Mouse (Mus musculus): ENCODE results near the gene Klk4. TPM values are rescaled to one million over a fixed set of nuclear protein-coding genes. Genes with fewer than 3 reads are reported as not detected.

Gene Klk4
- polyA plus RNA-seq, 1 experiment = not detected

GRCm38 (mm10) chr7:43873237-43873636 lies 7.7 kb upstream of the Klk4 start:
- TF ChIP-seq TAL1 (IDR thresholded peaks at IDR 0.05; ENCODE audit: low read length) = no peak
- no peak for TF ChIP-seq GATA1 (IDR thresholded peaks at IDR 0.05; ENCODE audit: low read length)
- Histone ChIP-seq H3K4me1 (ENCODE audit: control insufficient read depth) (no peaks in the 10 kb centered on the region), H3K36me3 (ENCODE audit: control insufficient read depth) (no peaks in the 10 kb centered on the region), H3K4me3 (replicated peaks) (no peak overlapping the region), H3K27me3 (ENCODE audit: control insufficient read depth) (no peaks in the 10 kb centered on the region), H3K9me3 (ENCODE audit: control insufficient read depth, low read length) (no peaks in the 10 kb centered on the region; the same call in 1 of the 2 replicates)

- H3K4me3 ChIP-seq (replicated peaks) = no peak overlapping the region
- H3K4me1 ChIP-seq (ENCODE audit: control insufficient read depth) = no peaks in the 10 kb centered on the region
- no peaks in the 10 kb centered on the region for H3K27me3 ChIP-seq (ENCODE audit: control insufficient read depth)
- TF ChIP-seq TAL1 (IDR thresholded peaks at IDR 0.05; ENCODE audit: low read length) (no peak), GATA1 (IDR thresholded peaks at IDR 0.05; ENCODE audit: low read length) (no peak)
- no peaks in the 10 kb centered on the region; the same call in 1 of the 2 replicates for H3K9me3 ChIP-seq (ENCODE audit: control insufficient read depth, low read length)
- H3K36me3 ChIP-seq (ENCODE audit: control insufficient read depth) = no peaks in the 10 kb centered on the region
Observed at GRCm38 (mm10) chr7:43873674-43874073, 7.3 kb upstream of the Klk4 start.

GRCm38 (mm10) chr7:43874868-43875375 lies 6.0 kb upstream of the Klk4 start:
- Histone ChIP-seq H3K4me3 (replicated peaks) (no peak overlapping the region), H3K36me3 (ENCODE audit: control insufficient read depth) (no peaks in the 10 kb centered on the region), H3K9me3 (ENCODE audit: control insufficient read depth, low read length) (no peaks in the 10 kb centered on the region; the same call in 1 of the 2 replicates), H3K27me3 (ENCODE audit: control insufficient read depth) (no peaks in the 10 kb centered on the region), H3K4me1 (ENCODE audit: control insufficient read depth) (no peaks in the 10 kb centered on the region)
- no peak for TF ChIP-seq TAL1 (IDR thresholded peaks at IDR 0.05; ENCODE audit: low read length)
- TF ChIP-seq GATA1 (IDR thresholded peaks at IDR 0.05; ENCODE audit: low read length) = no peak

GRCm38 (mm10) chr7:43876444-43876843 lies 4.5 kb upstream of the Klk4 start:
- Histone ChIP-seq H3K27me3 (ENCODE audit: control insufficient read depth) (no peaks in the 10 kb centered on the region), H3K4me3 (replicated peaks) (no peak overlapping the region), H3K4me1 (ENCODE audit: control insufficient read depth) (no peaks in the 10 kb centered on the region), H3K36me3 (ENCODE audit: control insufficient read depth) (no peaks in the 10 kb centered on the region), H3K9me3 (ENCODE audit: control insufficient read depth, low read length) (no peaks in the 10 kb centered on the region; the same call in 1 of the 2 replicates)
- TF ChIP-seq GATA1 (IDR thresholded peaks at IDR 0.05; ENCODE audit: low read length) (no peak), TAL1 (IDR thresholded peaks at IDR 0.05; ENCODE audit: low read length) (no peak)

- no peak for TF ChIP-seq GATA1 (IDR thresholded peaks at IDR 0.05; ENCODE audit: low read length)
- TF ChIP-seq TAL1 (IDR thresholded peaks at IDR 0.05; ENCODE audit: low read length) = no peak
- Histone ChIP-seq H3K4me3 (replicated peaks) (no peak overlapping the region), H3K9me3 (ENCODE audit: control insufficient read depth, low read length) (no peaks in the 10 kb centered on the region; the same call in 1 of the 2 replicates), H3K36me3 (ENCODE audit: control insufficient read depth) (no peaks in the 10 kb centered on the region), H3K27me3 (ENCODE audit: control insufficient read depth) (no peaks in the 10 kb centered on the region), H3K4me1 (ENCODE audit: control insufficient read depth) (no peaks in the 10 kb centered on the region)
Observed at GRCm38 (mm10) chr7:43878281-43878680, 2.7 kb upstream of the Klk4 start.

- no peaks in the 10 kb centered on the region for H3K9me3 ChIP-seq (ENCODE audit: control insufficient read depth, low read length)
- no peaks in the 10 kb centered on the region for H3K36me3 ChIP-seq (ENCODE audit: control insufficient read depth)
- no peaks in the 10 kb centered on the region for H3K27me3 ChIP-seq (ENCODE audit: control insufficient read depth)
- no peak for TF ChIP-seq TAL1 (IDR thresholded peaks at IDR 0.05; ENCODE audit: low read length)
- no peak for TF ChIP-seq GATA1 (IDR thresholded peaks at IDR 0.05; ENCODE audit: low read length)
- no peak overlapping the region for H3K4me3 ChIP-seq (replicated peaks)
- no peaks in the 10 kb centered on the region for H3K4me1 ChIP-seq (ENCODE audit: control insufficient read depth)
Observed at GRCm38 (mm10) chr7:43882346-43882745, 1.4 kb downstream of the Klk4 start.

GRCm38 (mm10) chr7:43882811-43883210 lies 1.9 kb downstream of the Klk4 start:
- Histone ChIP-seq H3K36me3 (ENCODE audit: control insufficient read depth) (no peaks in the 10 kb centered on the region), H3K27me3 (ENCODE audit: control insufficient read depth) (no peaks in the 10 kb centered on the region), H3K9me3 (ENCODE audit: control insufficient read depth, low read length) (no peaks in the 10 kb centered on the region), H3K4me1 (ENCODE audit: control insufficient read depth) (no peaks in the 10 kb centered on the region), H3K4me3 (replicated peaks) (no peak overlapping the region)
- no peak for TF ChIP-seq GATA1 (IDR thresholded peaks at IDR 0.05; ENCODE audit: low read length)
- no peak for TF ChIP-seq TAL1 (IDR thresholded peaks at IDR 0.05; ENCODE audit: low read length)

GRCm38 (mm10) chr7:43883547-43883946 lies 2.6 kb downstream of the Klk4 start:
- H3K4me3 ChIP-seq (replicated peaks) = no peak overlapping the region
- no peaks in the 10 kb centered on the region for H3K36me3 ChIP-seq (ENCODE audit: control insufficient read depth)
- no peaks in the 10 kb centered on the region for H3K9me3 ChIP-seq (ENCODE audit: control insufficient read depth, low read length)
- H3K4me1 ChIP-seq (ENCODE audit: control insufficient read depth) = no peaks in the 10 kb centered on the region
- TF ChIP-seq TAL1 (IDR thresholded peaks at IDR 0.05; ENCODE audit: low read length) = no peak
- TF ChIP-seq GATA1 (IDR thresholded peaks at IDR 0.05; ENCODE audit: low read length) = no peak
- no peaks in the 10 kb centered on the region for H3K27me3 ChIP-seq (ENCODE audit: control insufficient read depth)

- H3K4me1 ChIP-seq (ENCODE audit: control insufficient read depth) = no peaks in the 10 kb centered on the region
- TF ChIP-seq TAL1 (IDR thresholded peaks at IDR 0.05; ENCODE audit: low read length) (no peak), GATA1 (IDR thresholded peaks at IDR 0.05; ENCODE audit: low read length) (no peak)
- no peaks in the 10 kb centered on the region for H3K9me3 ChIP-seq (ENCODE audit: control insufficient read depth, low read length)
- H3K36me3 ChIP-seq (ENCODE audit: control insufficient read depth) = no peaks in the 10 kb centered on the region
- H3K27me3 ChIP-seq (ENCODE audit: control insufficient read depth) = no peaks in the 10 kb centered on the region
- no peak overlapping the region for H3K4me3 ChIP-seq (replicated peaks)
Observed at GRCm38 (mm10) chr7:43891365-43891764, 10.4 kb downstream of the Klk4 start.

- no peaks in the 10 kb centered on the region for H3K36me3 ChIP-seq (ENCODE audit: control insufficient read depth)
- no peaks in the 10 kb centered on the region for H3K27me3 ChIP-seq (ENCODE audit: control insufficient read depth)
- H3K9me3 ChIP-seq (ENCODE audit: control insufficient read depth, low read length) = no peaks in the 10 kb centered on the region
- H3K4me3 ChIP-seq (replicated peaks) = no peak overlapping the region
- TF ChIP-seq GATA1 (IDR thresholded peaks at IDR 0.05; ENCODE audit: low read length) (no peak), TAL1 (IDR thresholded peaks at IDR 0.05; ENCODE audit: low read length) (no peak)
- H3K4me1 ChIP-seq (ENCODE audit: control insufficient read depth) = no peaks in the 10 kb centered on the region
Observed at GRCm38 (mm10) chr7:43891788-43892187, 10.8 kb downstream of the Klk4 start.

Measured in erythroblast, embryonic 14.5 days (primary cell).